Mouse (Mus musculus): ENCODE data around the gene Timm23. TPM values are rescaled to one million over a fixed set of nuclear protein-coding genes. Genes with fewer than 3 reads are reported as not detected.
A peak's percentile ranks its signal among the peaks of the same experiment; 100 is the strongest.
"Not testable (repeated sequence)": the region's sequence is repeated elsewhere in the genome, so short reads cannot be mapped to it uniquely, and the experiment has no call there.

Gene Timm23
- 10 to 100 TPM; 58.9 to 81.0 TPM for total RNA-seq (2021)

- peak; percentile 86 for DNase-seq
- intact Hi-C loops (cut with DNase I), result no loop called here
These were observed at the start of gene Timm23, which contains the start of gene Parg for GRCm38 (mm10) chr14:32201791-32202451. Gene Timm23 (minus strand): TSS chr14:32201898. Gene Parg (plus strand): TSS chr14:32201949.

- DNase-seq, result no peak
- intact Hi-C loops (cut with DNase I), result no loop called here
These were observed 47.9 kb upstream of the Timm23 start for GRCm38 (mm10) chr14:32249616-32250015.

DNA sequence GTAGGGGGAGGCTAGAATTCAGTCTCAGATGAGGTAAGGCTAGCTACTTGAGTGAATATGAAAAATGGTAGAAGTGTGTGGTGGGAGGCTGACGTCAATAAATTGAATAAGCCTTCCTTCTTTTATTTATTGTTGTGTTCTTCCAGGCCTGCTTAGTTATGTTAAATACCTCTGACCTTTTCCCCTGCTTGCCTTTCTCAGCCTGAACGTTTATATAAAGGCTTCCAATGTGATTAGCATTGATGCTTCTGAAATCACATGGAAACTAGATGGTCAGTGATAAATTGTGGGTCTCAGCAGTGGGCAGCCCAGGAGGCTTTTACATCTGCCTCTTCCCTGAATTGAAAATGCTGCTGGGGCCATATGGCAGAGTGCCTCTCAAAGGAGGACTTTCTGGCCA lies 44.3 kb upstream of the Timm23 start:
- intact Hi-C loops (cut with DNase I), result no loop called here

GRCm38 (mm10) chr14:32242401-32242800 lies 40.7 kb upstream of the Timm23 start:
- intact Hi-C loops (cut with DNase I), result no loop called here
- no peak for DNase-seq

More for the DNA sequence above, 44.3 kb upstream of the Timm23 start:
- DNase-seq, result no peak

- DNase-seq, result peak; percentile 54
- intact Hi-C loops (cut with DNase I), result loop anchor here (2.0 kb wide), 1 partner anchor 254 kb away; no protein-coding TSS in a partner anchor
These were observed 27.3 kb upstream of the Timm23 start for GRCm38 (mm10) chr14:32228996-32229395.

DNA sequence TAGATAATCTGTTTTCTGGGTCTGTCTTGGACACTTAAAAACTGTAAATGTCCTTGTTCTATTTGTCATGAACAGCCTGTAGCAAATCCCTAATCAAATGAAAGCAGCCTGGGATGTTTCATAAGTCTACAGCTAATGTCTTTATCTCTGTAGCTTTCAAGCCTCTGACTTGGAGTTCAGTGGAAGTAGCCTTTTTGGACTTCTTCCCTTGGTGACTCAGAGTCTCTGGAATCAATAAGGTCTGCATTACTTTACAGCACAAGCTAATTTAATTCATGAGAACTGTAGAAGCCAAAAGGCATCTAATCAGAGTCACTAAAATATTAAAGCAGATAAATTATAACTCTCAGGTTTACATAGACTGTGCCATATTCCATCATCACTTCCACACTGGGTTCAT lies 24.9 kb upstream of the Timm23 start:
- intact Hi-C loops (cut with DNase I), result no loop called here
- DNase-seq, result no peak

- DNase-seq, result no peak
- intact Hi-C loops (cut with DNase I), result no loop called here
These were observed 344 bp downstream of the Timm23 start for GRCm38 (mm10) chr14:32201354-32201753.

DNA sequence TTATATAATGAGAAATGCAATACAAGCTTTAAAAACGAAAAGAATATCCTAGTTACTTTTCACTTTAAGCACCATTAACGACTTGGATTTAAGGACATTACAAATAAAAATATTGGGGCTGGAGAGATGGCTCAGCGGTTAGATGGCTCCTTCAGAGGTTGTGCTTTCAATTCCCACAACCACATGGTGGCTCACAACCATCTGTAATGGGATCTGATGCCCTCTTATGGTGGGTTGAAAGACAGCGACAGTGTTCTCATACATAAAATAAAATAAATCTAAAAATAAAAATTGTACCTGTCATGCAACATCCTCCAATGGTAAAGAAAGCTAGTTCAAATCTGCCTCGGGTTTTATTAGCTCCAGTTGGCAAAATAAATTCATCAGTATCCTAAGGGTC lies 8.1 kb downstream of the Timm23 start:
- intact Hi-C loops (cut with DNase I); DNase-seq: not testable (repeated sequence)

DNA sequence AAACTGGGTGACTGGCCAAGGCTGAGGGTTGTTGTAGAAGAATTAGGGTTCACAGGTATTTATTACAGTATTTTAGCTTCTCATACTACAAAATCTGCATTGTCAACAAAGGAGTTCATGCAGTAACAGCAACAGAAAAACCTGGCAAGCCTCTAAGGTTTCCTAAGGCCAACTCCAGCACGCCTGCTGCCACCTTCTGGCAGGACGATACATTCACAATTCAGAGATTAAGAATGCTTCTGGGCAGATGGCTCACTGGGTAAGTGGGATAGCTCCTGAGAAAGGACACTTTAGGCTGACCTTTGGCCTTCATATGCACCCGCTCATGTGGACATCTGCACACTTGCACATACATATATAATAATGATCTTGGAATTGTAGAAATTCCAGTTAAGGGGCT lies 9.3 kb downstream of the Timm23 start:
- peak; percentile 41 for DNase-seq
- intact Hi-C loops (cut with DNase I), result no loop called here

DNA sequence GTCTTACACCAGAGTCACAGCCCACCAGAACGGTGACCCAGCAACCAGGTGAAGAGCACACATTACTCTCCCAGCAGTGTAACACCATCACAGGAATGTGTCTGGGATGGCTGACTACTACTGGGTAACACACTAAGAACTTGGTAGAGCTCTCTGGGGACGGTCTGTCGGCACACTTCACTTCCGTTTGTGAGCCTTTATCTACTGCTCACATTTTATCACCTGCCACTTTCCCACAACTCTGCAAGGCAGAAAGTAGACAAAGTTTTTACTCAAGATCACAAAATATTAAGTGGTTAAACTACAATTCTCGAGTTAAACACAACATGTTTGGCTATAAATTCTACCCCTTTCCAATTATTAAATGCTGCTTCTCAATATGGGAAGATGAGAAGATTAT lies 9.8 kb downstream of the Timm23 start:
- intact Hi-C loops (cut with DNase I), result no loop called here
- DNase-seq, result no peak

DNA sequence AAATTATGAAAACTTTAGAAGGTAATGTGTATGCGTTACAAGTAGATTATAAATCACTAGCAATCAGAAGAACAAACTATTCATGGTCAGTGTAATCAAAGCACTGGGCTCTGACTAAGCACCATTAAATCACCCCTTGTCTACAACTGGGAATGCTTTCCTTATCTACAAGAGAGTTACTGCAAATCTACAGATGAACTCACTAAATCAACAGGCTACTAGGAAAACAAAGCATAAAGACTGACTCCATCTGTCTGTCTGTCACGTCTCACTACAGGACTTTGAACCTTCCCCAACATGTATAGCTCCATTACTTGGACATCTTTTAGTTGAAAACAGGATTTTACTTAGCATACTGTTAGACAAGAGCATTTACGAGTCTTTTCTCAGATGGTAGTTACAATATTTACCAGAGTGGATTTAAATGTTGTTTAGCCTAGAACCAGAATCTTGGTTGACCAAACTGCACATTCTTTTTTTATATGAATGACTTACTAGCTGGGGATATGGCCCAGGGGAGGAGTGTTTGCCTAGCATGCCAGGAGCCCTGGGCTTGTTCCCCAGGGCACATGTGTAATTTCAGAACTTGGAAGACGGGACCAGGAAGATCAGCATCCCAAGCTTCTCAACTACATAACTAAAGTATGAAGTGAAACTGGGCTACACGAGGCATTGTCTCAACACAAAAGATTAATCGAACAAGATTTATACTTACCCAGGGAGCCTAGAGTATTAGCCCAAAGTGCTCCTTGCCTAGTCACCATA lies 10.9 kb downstream of the Timm23 start:
- intact Hi-C loops (cut with DNase I), result no loop called here
- DNase-seq, result no peak

DNA sequence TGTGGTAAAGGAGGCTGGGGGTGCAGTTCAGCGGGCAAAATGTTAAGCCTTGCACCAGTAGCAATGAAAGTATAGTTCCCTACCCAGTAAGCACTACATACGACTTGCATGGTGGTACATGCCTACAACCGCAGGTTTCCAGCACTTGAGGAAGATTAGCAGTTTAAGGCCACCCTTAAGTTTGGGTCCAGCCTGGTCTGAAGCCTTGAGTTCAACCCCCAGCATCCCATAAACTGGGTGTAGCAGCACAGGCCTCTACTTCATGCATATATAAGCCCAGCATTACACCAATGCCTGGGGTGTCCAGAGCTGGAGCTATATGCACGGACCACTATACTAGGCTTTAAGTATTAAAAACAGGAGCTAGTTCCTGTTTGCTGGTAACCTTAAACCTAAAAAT lies 17.9 kb downstream of the Timm23 start:
- DNase-seq, result no peak

DNA sequence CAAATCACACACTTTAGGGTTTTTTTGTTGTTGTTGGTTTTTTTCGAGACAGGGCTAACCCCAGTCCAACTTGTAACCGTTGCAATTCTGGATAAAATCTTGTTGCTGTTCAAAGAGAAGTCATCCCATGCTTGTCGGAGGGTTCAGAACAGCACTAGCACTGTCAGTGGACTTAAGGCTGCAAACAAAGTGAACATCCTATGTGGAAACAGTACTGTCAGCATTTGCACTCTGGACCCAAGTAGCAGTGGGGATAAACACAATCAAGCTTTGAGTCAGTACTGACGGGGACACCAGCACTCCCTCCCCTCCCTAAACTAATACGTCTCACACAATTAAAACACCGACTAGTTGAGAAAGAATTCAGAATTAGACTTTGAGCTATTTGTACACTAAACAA lies 20.8 kb downstream of the Timm23 start:
- intact Hi-C loops (cut with DNase I), result no loop called here
- no peak for DNase-seq

More for the DNA sequence above, 17.9 kb downstream of the Timm23 start:
- intact Hi-C loops (cut with DNase I), result no loop called here

GRCm38 (mm10) chr14:32179393-32180195 lies 22.1 kb downstream of the Timm23 start:
- intact Hi-C loops (cut with DNase I), result no loop called here
- no peak for DNase-seq

GRCm38 (mm10) chr14:32176590-32176989 lies 25.1 kb downstream of the Timm23 start:
- intact Hi-C loops (cut with DNase I), result not testable (repeated sequence)

GRCm38 (mm10) chr14:32175310-32175709 lies 26.4 kb downstream of the Timm23 start:
- DNase-seq, result no peak
- intact Hi-C loops (cut with DNase I), result no loop called here

More at GRCm38 (mm10) chr14:32176590-32176989, 25.1 kb downstream of the Timm23 start:
- DNase-seq, result not testable (repeated sequence)

DNA sequence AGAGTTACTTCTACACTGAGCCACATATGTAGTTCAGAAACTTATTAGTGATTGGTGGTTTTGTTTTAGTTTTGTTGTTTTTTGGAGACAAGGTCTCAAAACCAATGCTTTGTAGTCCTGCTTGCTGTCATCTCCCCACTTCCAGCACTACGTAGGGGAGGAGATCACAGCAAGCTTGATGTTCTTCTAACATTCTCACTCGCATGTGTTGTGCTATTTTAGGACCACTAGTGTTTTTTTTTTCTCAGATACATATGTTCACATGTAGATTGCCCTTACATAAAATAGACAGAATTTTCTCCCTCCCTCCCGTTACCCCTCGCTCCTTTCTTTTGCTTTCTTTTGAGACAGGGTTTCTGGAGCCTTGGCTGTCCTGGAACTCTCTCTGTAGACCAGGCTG lies 31.6 kb downstream of the Timm23 start:
- no peak for DNase-seq
- intact Hi-C loops (cut with DNase I), result no loop called here

DNA sequence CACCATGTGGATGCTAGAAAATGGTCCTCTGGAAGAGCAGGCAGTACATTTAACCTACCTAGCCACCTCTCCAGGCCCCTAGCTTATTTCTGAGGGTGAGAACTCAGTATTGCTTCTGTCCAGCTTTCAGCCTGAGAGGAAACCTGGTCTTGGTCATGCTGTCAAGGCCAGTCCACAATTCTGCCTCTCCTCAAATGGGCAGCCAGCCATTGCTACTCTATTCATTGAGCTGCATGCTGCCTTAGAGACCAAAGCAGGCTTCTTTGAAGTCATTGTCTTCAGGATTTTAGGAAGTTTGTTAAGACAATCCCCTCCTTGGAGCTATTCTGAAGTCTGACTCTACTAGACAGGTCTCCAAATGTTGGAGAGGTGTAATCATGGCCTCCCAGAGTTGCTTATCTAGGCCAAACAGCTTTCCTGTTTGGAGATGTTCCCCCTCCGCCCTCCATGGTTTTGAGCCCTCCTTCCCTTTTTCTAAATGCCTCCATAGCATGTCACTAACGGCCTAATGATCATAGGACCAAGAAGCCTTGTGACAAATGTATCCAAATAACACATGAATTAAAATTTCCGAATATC lies 33.0 kb downstream of the Timm23 start:
- no peak for DNase-seq
- intact Hi-C loops (cut with DNase I), result no loop called here

GRCm38 (mm10) chr14:32167326-32167725 lies 34.4 kb downstream of the Timm23 start:
- intact Hi-C loops (cut with DNase I), result no loop called here
- no peak for DNase-seq

- no peak for DNase-seq
- intact Hi-C loops (cut with DNase I), result no loop called here
These were observed 34.9 kb downstream of the Timm23 start for GRCm38 (mm10) chr14:32166840-32167239.

DNA sequence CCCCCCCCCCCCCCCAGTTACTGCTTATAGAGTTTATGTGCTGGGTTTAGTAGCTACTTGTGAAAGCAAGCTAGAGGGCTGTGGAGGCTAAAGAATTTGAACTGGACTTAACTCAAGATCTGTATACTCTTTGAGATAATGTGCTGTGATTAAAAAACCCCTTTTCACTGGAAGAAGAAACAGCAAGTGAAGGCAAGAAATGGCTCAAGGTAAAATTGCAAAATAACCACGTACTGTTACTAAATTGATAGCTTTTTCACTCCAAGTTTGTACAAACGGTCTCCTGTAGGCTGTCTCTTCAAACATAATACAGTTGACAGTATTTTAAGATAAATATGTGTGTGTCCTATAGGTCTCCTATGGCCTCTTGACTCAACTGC lies 35.6 kb downstream of the Timm23 start:
- intact Hi-C loops (cut with DNase I), result no loop called here
- no peak for DNase-seq

Data from left cerebral cortex, postnatal 4 days (tissue).